Mouse (Mus musculus) hindbrain, embryonic 14.5 days (tissue): Measurements from ENCODE around the gene Lrit3. TPM values are rescaled to one million over a fixed set of nuclear protein-coding genes. Genes with fewer than 3 reads are reported as not detected.

ENCODE experiments used
- ATAC-seq: fragments of 200-750 bp; cut with Nextera tagmentation; 2 replicates; pipeline ENCODE4 v1.8.0; 2017; ENCODE audit warnings: moderate number of reproducible peaks, mild to moderate bottlenecking, moderate TSS enrichment, moderate library complexity; ENCODE audit not compliant: low FRiP score
- DNase-seq: peaks from one replicate; pipeline ENCODE4 v3.0.0-alpha.2; 2015; ENCODE audit warnings: low spot score
- H3K27ac ChIP-seq: fragments of 300-500 bp; sonication (generic); 2 replicates; pipeline ENCODE4 v1.5.1; 2014; ENCODE audit warnings: mild to moderate bottlenecking, moderate library complexity
- H3K27me3 ChIP-seq: fragments of 300-500 bp; sonication (generic); 2 replicates; pipeline ENCODE4 v1.6.1; 2014; ENCODE audit warnings: mild to moderate bottlenecking, low read length, mixed read lengths; ENCODE audit not compliant: control insufficient read depth, insufficient read depth
- H3K36me3 ChIP-seq: fragments of 300-500 bp; sonication (generic); replicated peaks from 2 replicates; pipeline ENCODE4 v1.6.1; 2014; ENCODE audit not compliant: control insufficient read depth, insufficient read depth
- H3K4me1 ChIP-seq: fragments of 300-500 bp; sonication (generic); replicated peaks from 2 replicates; pipeline ENCODE4 v1.6.1; 2014; ENCODE audit warnings: antibody characterized with exemption, low read length, mixed read lengths; ENCODE audit not compliant: control insufficient read depth, insufficient read depth
- H3K4me2 ChIP-seq: fragments of 300-500 bp; sonication (generic); replicated peaks from 2 replicates; pipeline ENCODE4 v1.6.1; 2014; ENCODE audit warnings: mild to moderate bottlenecking, moderate library complexity
- H3K4me3 ChIP-seq: fragments of 300-500 bp; sonication (generic); replicated peaks from 2 replicates; pipeline ENCODE4 v1.5.1; 2014; ENCODE audit warnings: mild to moderate bottlenecking, low read length
- H3K9ac ChIP-seq: fragments of 300-500 bp; sonication (generic); 2 replicates; pipeline ENCODE4 v1.6.1; 2014
- H3K9me3 ChIP-seq: fragments of 300-500 bp; sonication (generic); 2 replicates; pipeline ENCODE4 v1.6.1; 2016; ENCODE audit warnings: low read length; ENCODE audit not compliant: control insufficient read depth
- WGBS: fragments of 180-500 bp; shearing (Covaris S2); extraction: QIAGEN DNeasy Blood & Tissue Kit; methylation state at CpG from one replicate; pipeline ENCODE4 v1.1.7; 2014; 5-methylcytosine and 5-hydroxymethylcytosine counted together
- polyA plus RNA-seq: library from polyadenylated mRNA; unstranded; fragments of >200 nt; fragmentation: Nextera tagmentation; extraction: Ambion mirVana; gene quantifications from 2 replicates; pipeline ENCODE4 v1.2.1, GENCODE M21; 2014

Gene Lrit3
- not detected in 2 replicates for polyA plus RNA-seq

- Histone ChIP-seq H3K4me2 (no peak within 1 kb of the TSS), H3K4me3 (no peak within 1 kb of the TSS), H3K4me1 (no peaks in the 10 kb centered on the region), H3K9ac (no peak within 1 kb of the TSS), H3K27ac (no peak within 1 kb of the TSS), H3K36me3 (no peaks in the 10 kb centered on the region), H3K9me3 (no peaks in the 10 kb centered on the region), H3K27me3 (no peaks in the 10 kb centered on the region)
- DNase-seq: no peak
- no peak for ATAC-seq
- 88% methylated on average over 10 of the region's 10 CpGs for WGBS
Measured at GRCm38 (mm10) chr3:129803765-129804164, at the start of gene Lrit3. Gene Lrit3, minus strand, starts transcription at chr3:129804030.

- 84% methylated on average over 7 of the region's 7 CpGs for WGBS
- H3K27ac ChIP-seq: no peak overlapping the region
Measured at GRCm38 (mm10) chr3:129846846-129847245, 43.0 kb upstream of the Lrit3 start.

GRCm38 (mm10) chr3:129845868-129846267 lies 42.0 kb upstream of the Lrit3 start:
- Histone ChIP-seq H3K9ac (no peak overlapping the region), H3K36me3 (no peaks in the 10 kb centered on the region), H3K27me3 (no peaks in the 10 kb centered on the region), H3K4me1 (no peaks in the 10 kb centered on the region), H3K4me2 (no peak overlapping the region), H3K4me3 (no peak overlapping the region), H3K27ac (no peak overlapping the region), H3K9me3 (no peaks in the 10 kb centered on the region)
- DNase-seq (no peak), ATAC-seq (no peak)
- WGBS: 91% methylated on average over 2 of the region's 2 CpGs

More at GRCm38 (mm10) chr3:129846846-129847245, 43.0 kb upstream of the Lrit3 start:
- no peaks in the 10 kb centered on the region for H3K9me3 ChIP-seq
- H3K4me3 ChIP-seq: no peak overlapping the region
- ATAC-seq: no peak
- H3K9ac ChIP-seq: no peak overlapping the region
- H3K36me3 ChIP-seq: no peaks in the 10 kb centered on the region
- no peaks in the 10 kb centered on the region for H3K4me1 ChIP-seq
- no peak overlapping the region for H3K4me2 ChIP-seq
- H3K27me3 ChIP-seq: no peaks in the 10 kb centered on the region
- DNase-seq: no peak

- H3K9ac ChIP-seq: no peak overlapping the region
- H3K4me3 ChIP-seq: no peak overlapping the region
- no peaks in the 10 kb centered on the region for H3K9me3 ChIP-seq
- H3K4me1 ChIP-seq: no peaks in the 10 kb centered on the region
- no peaks in the 10 kb centered on the region for H3K36me3 ChIP-seq
- H3K27ac ChIP-seq: no peak overlapping the region
- H3K27me3 ChIP-seq: no peaks in the 10 kb centered on the region
- H3K4me2 ChIP-seq: no peak overlapping the region
- no peak for DNase-seq
- 35% methylated on average over 7 of the region's 7 CpGs for WGBS
- no peak for ATAC-seq
Measured at GRCm38 (mm10) chr3:129838017-129838416, 34.2 kb upstream of the Lrit3 start.

- Histone ChIP-seq H3K4me2 (no peak overlapping the region), H3K27ac (no peak overlapping the region), H3K9ac (no peak overlapping the region), H3K9me3 (no peaks in the 10 kb centered on the region), H3K4me3 (no peak overlapping the region), H3K36me3 (no peaks in the 10 kb centered on the region), H3K27me3 (no peaks in the 10 kb centered on the region), H3K4me1 (no peaks in the 10 kb centered on the region)
- DNase-seq: no peak
- ATAC-seq: no peak
- WGBS: 94% methylated on average over 6 of the region's 6 CpGs
Measured at GRCm38 (mm10) chr3:129836965-129837364, 33.1 kb upstream of the Lrit3 start.

GRCm38 (mm10) chr3:129836051-129836697 lies 32.3 kb upstream of the Lrit3 start:
- H3K4me2 ChIP-seq: peak overlapping the region; percentile 28
- H3K27me3 ChIP-seq: no peaks in the 10 kb centered on the region
- no peak for ATAC-seq
- no peak overlapping the region for H3K9ac ChIP-seq
- H3K36me3 ChIP-seq: no peaks in the 10 kb centered on the region
- 21% methylated on average over 11 of the region's 11 CpGs for WGBS
- H3K9me3 ChIP-seq: no peaks in the 10 kb centered on the region
- no peaks in the 10 kb centered on the region for H3K4me1 ChIP-seq
- H3K4me3 ChIP-seq: no peak overlapping the region
- H3K27ac ChIP-seq: no peak overlapping the region
- DNase-seq: no peak

- Histone ChIP-seq H3K27me3 (no peaks in the 10 kb centered on the region), H3K9me3 (no peaks in the 10 kb centered on the region), H3K4me3 (no peak within 1 kb of the TSS), H3K4me1 (no peaks in the 10 kb centered on the region), H3K36me3 (no peaks in the 10 kb centered on the region), H3K9ac (no peak within 1 kb of the TSS), H3K27ac (no peak within 1 kb of the TSS), H3K4me2 (peak within 1 kb of the TSS; percentile 28)
- ATAC-seq (no peak), DNase-seq (no peak)
- WGBS: 69% methylated on average over 6 of the region's 6 CpGs
Measured at GRCm38 (mm10) chr3:129835388-129835934, 31.6 kb upstream of the Lrit3 start, which contains the start of gene Cfi. Gene Cfi, plus strand, starts transcription at chr3:129835884.

- WGBS: under 1% methylated on average over 60 of the region's 60 CpGs
- H3K4me2 ChIP-seq: peak within 1 kb of the TSS; percentile 85
- peak within 1 kb of the TSS; percentile 94 for H3K27ac ChIP-seq
- peaks cover 13% of the 10 kb centered on the region for H3K36me3 ChIP-seq
- peak; percentile 98 for DNase-seq
- peak within 1 kb of the TSS; percentile 99 for H3K4me3 ChIP-seq
- peak within 1 kb of the TSS; percentile 74 for H3K9ac ChIP-seq
- H3K4me1 ChIP-seq: peaks cover 10% of the 10 kb centered on the region
- peak; percentile 95 for ATAC-seq
- no peaks in the 10 kb centered on the region for H3K9me3 ChIP-seq
- H3K27me3 ChIP-seq: no peaks in the 10 kb centered on the region
Measured at GRCm38 (mm10) chr3:129831035-129831568, 27.3 kb upstream of the Lrit3 start, which contains the start of gene Gar1. Gene Gar1, minus strand, starts transcription at chr3:129831396.

GRCm38 (mm10) chr3:129830626-129831025 lies 26.8 kb upstream of the Lrit3 start:
- Histone ChIP-seq H3K36me3 (peaks cover 18% of the 10 kb centered on the region), H3K4me1 (peaks cover 10% of the 10 kb centered on the region), H3K4me3 (peak overlapping the region; percentile 99), H3K9me3 (no peaks in the 10 kb centered on the region), H3K27ac (peak overlapping the region; percentile 94), H3K4me2 (peak overlapping the region; percentile 85), H3K9ac (peak overlapping the region; percentile 74), H3K27me3 (no peaks in the 10 kb centered on the region)
- no peak for DNase-seq
- WGBS: under 1% methylated on average over 45 of the region's 45 CpGs
- no peak for ATAC-seq
